Mouse (Mus musculus): Measurements from ENCODE around the gene Cyp21a1. TPM values are rescaled to one million over a fixed set of nuclear protein-coding genes. Genes with fewer than 3 reads are reported as not detected.
A peak's percentile ranks its signal among the peaks of the same experiment; 100 is the strongest.
"Not testable (repeated sequence)": the region's sequence is repeated elsewhere in the genome, so short reads cannot be mapped to it uniquely, and the experiment has no call there.

Gene Cyp21a1
- polyA plus RNA-seq, 1 experiment from 2014 or later = not detected

GRCm38 (mm10) chr17:34836155-34836855 lies 31.9 kb upstream of the Cyp21a1 start:
- peaks cover 48% of the 10 kb centered on the region for H3K36me3 ChIP-seq
- H3K27ac ChIP-seq = peak overlapping the region; percentile 67
- no peaks in the 10 kb centered on the region for H3K9me3 ChIP-seq
- peak overlapping the region; percentile 77 for H3K9ac ChIP-seq
- peak overlapping the region; percentile 85 for H3K4me3 ChIP-seq
- H3K4me1 ChIP-seq = peaks cover 20% of the 10 kb centered on the region
- no peaks in the 10 kb centered on the region for H3K27me3 ChIP-seq
- ATAC-seq (ENCODE audit: insufficient number of reproducible peaks, insufficient read depth, low FRiP score, low TSS enrichment) = peak; percentile 60
- 4% methylated on average over 48 of the region's 48 CpGs for WGBS
- H3K4me2 ChIP-seq (replicated peaks) = peak overlapping the region; percentile 99

GRCm38 (mm10) chr17:34830776-34831175 lies 26.4 kb upstream of the Cyp21a1 start:
- H3K9ac ChIP-seq; H3K27me3 ChIP-seq; H3K27ac ChIP-seq; H3K4me1 ChIP-seq; H3K4me2 ChIP-seq (replicated peaks); H3K4me3 ChIP-seq; ATAC-seq (ENCODE audit: insufficient number of reproducible peaks, insufficient read depth, low FRiP score, low TSS enrichment); H3K9me3 ChIP-seq: not testable (repeated sequence)
- WGBS = 74% methylated on average over 1 of the region's 1 CpGs
- peaks cover 51% of the 10 kb centered on the region for H3K36me3 ChIP-seq

DNA sequence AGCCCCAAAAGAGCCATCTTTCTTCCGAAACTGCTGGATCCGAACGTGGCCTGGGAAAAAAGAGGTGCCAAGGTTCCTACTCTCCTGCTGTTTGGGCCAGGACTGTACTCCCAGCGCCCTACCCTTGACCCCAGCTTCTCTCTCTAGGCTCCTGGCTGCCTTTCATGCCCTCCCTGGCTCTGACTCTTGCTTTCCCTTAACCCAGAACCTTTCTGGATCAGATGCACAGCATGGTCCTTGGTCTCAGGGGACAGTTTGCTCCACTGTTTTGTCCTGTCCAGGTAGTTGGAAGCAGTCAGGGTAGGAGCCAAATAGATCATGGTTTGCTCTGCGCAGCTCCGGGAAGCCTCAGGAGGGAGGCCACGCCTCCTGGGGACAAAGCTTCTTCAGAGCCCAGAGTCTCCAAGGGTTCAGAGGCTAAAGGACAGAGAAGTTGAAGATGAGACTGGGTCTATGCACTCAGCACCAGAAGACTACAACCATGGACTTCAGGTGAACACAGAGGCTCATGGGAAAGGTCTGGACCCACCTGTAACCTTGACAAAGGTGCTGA lies 10.5 kb upstream of the Cyp21a1 start:
- Histone ChIP-seq H3K4me1 (no peaks in the 10 kb centered on the region), H3K36me3 (no peaks in the 10 kb centered on the region), H3K27me3 (no peaks in the 10 kb centered on the region), H3K9ac (no peak overlapping the region), H3K4me3 (no peak overlapping the region), H3K27ac (no peak overlapping the region), H3K9me3 (no peaks in the 10 kb centered on the region), H3K4me2 (replicated peaks) (no peak overlapping the region)
- ATAC-seq (ENCODE audit: insufficient number of reproducible peaks, insufficient read depth, low FRiP score, low TSS enrichment) = no peak
- WGBS = 76% methylated on average over 7 of the region's 7 CpGs

DNA sequence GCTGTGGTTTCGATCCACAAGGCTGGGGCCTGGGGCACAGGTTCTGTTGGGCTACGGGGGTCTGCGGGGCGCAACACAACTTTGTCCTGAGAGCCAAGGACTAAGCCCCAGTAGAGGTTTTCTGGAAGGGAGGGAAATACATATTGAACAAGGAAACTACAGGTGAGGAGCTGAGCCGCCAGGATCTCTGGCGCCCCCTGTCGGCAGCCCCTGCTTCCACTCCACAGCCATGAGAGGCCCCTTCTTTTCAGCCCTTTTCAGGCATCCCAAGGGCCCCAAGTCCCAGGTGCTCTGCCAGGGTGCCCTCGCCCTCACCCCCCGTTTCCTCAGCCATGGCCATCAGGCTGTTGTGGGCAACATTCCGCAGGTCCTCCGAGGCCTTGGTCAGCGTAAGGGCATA lies 9.4 kb upstream of the Cyp21a1 start:
- not testable (repeated sequence) for H3K9ac ChIP-seq; H3K4me3 ChIP-seq; H3K4me1 ChIP-seq; H3K27me3 ChIP-seq; H3K4me2 ChIP-seq (replicated peaks); H3K9me3 ChIP-seq; H3K27ac ChIP-seq; ATAC-seq (ENCODE audit: insufficient number of reproducible peaks, insufficient read depth, low FRiP score, low TSS enrichment); H3K36me3 ChIP-seq
- 63% methylated on average over 12 of the region's 12 CpGs for WGBS

GRCm38 (mm10) chr17:34811275-34811674 lies 6.9 kb upstream of the Cyp21a1 start:
- 67% methylated on average over 15 of the region's 15 CpGs for WGBS
- H3K9ac ChIP-seq = no peak overlapping the region
- no peaks in the 10 kb centered on the region for H3K4me1 ChIP-seq
- no peaks in the 10 kb centered on the region for H3K27me3 ChIP-seq
- no peak overlapping the region for H3K4me3 ChIP-seq
- H3K4me2 ChIP-seq (replicated peaks) = no peak overlapping the region
- ATAC-seq (ENCODE audit: insufficient number of reproducible peaks, insufficient read depth, low FRiP score, low TSS enrichment) = no peak
- H3K36me3 ChIP-seq = no peaks in the 10 kb centered on the region
- H3K9me3 ChIP-seq = no peaks in the 10 kb centered on the region
- no peak overlapping the region for H3K27ac ChIP-seq

DNA sequence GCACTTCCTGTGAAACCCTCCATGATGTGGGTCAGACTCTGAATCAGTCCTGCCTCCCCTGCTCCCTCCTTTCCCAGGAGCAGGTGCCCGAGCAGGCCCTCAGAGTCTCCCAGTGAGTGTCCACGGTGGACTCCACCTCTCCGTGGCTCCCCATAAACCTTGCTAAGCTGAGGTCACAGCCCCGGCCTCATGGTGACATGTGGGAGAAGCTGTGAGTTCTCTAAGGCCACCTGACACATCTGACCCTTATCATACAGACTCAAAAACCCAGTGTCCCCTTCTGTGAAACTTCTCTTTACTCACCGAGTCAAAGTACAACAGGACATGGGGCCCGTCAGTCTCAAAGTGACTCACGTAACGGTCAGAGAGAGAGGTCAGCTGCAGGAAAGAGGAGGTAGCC lies 6.5 kb upstream of the Cyp21a1 start:
- not testable (repeated sequence) for ATAC-seq (ENCODE audit: insufficient number of reproducible peaks, insufficient read depth, low FRiP score, low TSS enrichment); H3K9ac ChIP-seq; H3K9me3 ChIP-seq; H3K4me3 ChIP-seq; H3K4me2 ChIP-seq (replicated peaks); H3K36me3 ChIP-seq; H3K27ac ChIP-seq; H3K27me3 ChIP-seq; H3K4me1 ChIP-seq
- 86% methylated on average over 8 of the region's 8 CpGs for WGBS

DNA sequence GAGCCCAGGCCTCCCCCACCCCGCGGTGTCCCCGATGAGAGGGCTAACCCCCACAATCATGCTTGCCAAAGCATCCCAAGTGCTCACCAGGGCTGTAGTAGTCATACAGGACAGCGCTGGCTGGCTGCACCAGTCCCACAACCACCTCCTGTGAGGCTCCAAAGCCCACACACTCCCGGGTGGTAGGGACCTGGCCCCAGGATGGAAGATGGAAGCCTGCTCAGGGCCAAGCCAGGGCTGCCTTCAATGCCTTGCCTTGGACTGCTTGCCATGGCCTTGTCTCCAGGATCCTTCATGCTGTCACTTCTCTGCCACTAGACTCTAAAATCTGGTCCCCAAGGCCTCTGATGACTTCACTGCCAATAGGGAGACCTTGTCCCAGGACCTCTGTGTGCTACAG lies 6.0 kb upstream of the Cyp21a1 start:
- H3K9me3 ChIP-seq; ATAC-seq (ENCODE audit: insufficient number of reproducible peaks, insufficient read depth, low FRiP score, low TSS enrichment); H3K27me3 ChIP-seq; H3K9ac ChIP-seq; H3K4me2 ChIP-seq (replicated peaks); H3K36me3 ChIP-seq; H3K4me1 ChIP-seq; H3K4me3 ChIP-seq; H3K27ac ChIP-seq: not testable (repeated sequence)
- 89% methylated on average over 5 of the region's 5 CpGs for WGBS

DNA sequence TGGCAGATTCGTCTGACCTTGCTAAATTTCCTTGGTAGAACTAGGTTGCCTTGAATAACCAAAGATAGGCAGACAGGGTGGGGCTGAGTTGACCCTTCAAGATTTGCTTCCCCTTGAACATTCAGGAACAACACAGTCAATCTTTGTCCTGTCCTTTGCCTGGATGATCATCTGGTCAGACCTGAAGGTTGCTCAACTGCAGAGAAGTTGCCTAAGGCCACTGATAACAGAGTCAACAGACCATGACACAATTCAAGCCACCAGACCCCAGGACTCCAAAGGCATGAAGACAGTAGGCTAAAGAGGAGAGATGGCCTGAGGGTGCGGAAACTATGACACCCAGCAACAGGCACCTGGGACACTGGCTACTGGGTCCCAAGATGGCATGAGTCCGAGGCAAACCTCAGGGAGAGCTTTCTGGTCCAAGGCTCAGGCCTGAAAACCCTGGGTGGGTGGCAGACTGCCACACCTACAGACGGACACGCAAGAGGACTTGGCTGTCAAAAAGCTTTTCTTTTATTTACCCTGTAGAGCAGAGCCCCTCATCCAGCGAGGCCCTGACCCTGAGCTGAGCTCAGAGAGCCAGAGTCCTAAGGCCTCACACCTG lies 4.3 kb upstream of the Cyp21a1 start:
- 80% methylated on average over 6 of the region's 6 CpGs for WGBS
- Histone ChIP-seq H3K9me3 (peaks cover 5% of the 10 kb centered on the region), H3K4me2 (replicated peaks) (no peak overlapping the region), H3K4me3 (no peak overlapping the region), H3K27ac (no peak overlapping the region), H3K9ac (no peak overlapping the region), H3K36me3 (no peaks in the 10 kb centered on the region), H3K27me3 (no peaks in the 10 kb centered on the region), H3K4me1 (no peaks in the 10 kb centered on the region)
- ATAC-seq (ENCODE audit: insufficient number of reproducible peaks, insufficient read depth, low FRiP score, low TSS enrichment) = no peak

DNA sequence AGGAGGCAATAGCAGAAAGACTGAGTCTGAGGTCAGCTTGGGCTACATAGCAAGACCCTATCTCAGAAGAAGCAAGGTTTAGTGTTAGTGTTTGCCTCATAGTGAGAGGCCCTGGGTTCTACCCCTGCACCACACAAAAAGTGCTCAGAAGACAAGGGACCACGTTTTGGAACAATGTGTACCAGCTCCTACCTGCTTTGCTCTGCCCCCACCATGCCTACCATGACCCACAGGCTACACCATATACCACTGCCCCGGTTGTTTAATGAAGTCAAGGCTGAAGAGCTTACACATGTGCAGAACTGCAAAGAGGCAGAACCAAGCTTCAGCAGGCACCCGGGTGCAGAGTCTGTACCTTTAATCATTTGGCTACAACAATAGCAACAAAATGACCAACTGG lies 2.8 kb upstream of the Cyp21a1 start:
- 68% methylated on average over 3 of the region's 3 CpGs for WGBS
- Histone ChIP-seq H3K36me3 (no peaks in the 10 kb centered on the region), H3K9me3 (peaks cover 5% of the 10 kb centered on the region), H3K4me1 (no peaks in the 10 kb centered on the region), H3K4me2 (replicated peaks) (no peak overlapping the region), H3K9ac (no peak overlapping the region), H3K27me3 (no peaks in the 10 kb centered on the region), H3K27ac (no peak overlapping the region), H3K4me3 (no peak overlapping the region)
- ATAC-seq (ENCODE audit: insufficient number of reproducible peaks, insufficient read depth, low FRiP score, low TSS enrichment) = no peak

- no peak overlapping the region for H3K4me2 ChIP-seq (replicated peaks)
- H3K4me1 ChIP-seq = no peaks in the 10 kb centered on the region
- H3K9ac ChIP-seq = no peak overlapping the region
- no peak for ATAC-seq (ENCODE audit: insufficient number of reproducible peaks, insufficient read depth, low FRiP score, low TSS enrichment)
- H3K4me3 ChIP-seq = no peak overlapping the region
- peaks cover 5% of the 10 kb centered on the region for H3K9me3 ChIP-seq
- WGBS = 77% methylated on average over 6 of the region's 6 CpGs
- no peak overlapping the region for H3K27ac ChIP-seq
- H3K27me3 ChIP-seq = no peaks in the 10 kb centered on the region
- H3K36me3 ChIP-seq = no peaks in the 10 kb centered on the region
Measured at GRCm38 (mm10) chr17:34804871-34805562, 656 bp upstream of the Cyp21a1 start.

GRCm38 (mm10) chr17:34803367-34803766 lies 994 bp downstream of the Cyp21a1 start:
- H3K4me2 ChIP-seq (replicated peaks); H3K9me3 ChIP-seq; H3K27ac ChIP-seq; H3K4me1 ChIP-seq; H3K36me3 ChIP-seq; H3K27me3 ChIP-seq; H3K9ac ChIP-seq; H3K4me3 ChIP-seq; ATAC-seq (ENCODE audit: insufficient number of reproducible peaks, insufficient read depth, low FRiP score, low TSS enrichment): not testable (repeated sequence)
- WGBS = 90% methylated on average over 6 of the region's 6 CpGs

DNA sequence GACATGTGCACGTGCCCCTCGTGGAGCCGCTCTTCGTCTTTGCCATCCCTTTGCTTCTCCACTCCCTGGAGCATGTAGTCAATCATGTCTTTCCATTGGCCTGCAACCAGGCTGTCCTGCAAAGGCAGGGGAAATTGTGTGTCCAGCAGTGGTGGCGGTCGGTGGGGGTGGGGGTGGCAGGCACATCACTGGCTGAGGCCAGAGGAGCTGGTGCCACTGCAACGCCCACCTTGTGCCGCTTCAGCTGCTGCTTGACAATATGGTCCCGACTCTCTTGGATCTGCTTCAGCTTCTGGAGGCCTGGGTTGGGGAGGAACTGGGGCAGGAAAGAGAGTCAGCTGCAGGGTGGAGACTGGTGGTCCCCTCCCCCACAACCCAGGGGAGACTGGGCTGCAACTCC lies 1.6 kb downstream of the Cyp21a1 start:
- WGBS = 95% methylated on average over 9 of the region's 9 CpGs
- H3K4me3 ChIP-seq; H3K9ac ChIP-seq; H3K27me3 ChIP-seq; H3K9me3 ChIP-seq; H3K4me1 ChIP-seq; ATAC-seq (ENCODE audit: insufficient number of reproducible peaks, insufficient read depth, low FRiP score, low TSS enrichment); H3K27ac ChIP-seq; H3K36me3 ChIP-seq; H3K4me2 ChIP-seq (replicated peaks): not testable (repeated sequence)

Data from embryonic facial prominence, embryonic 12.5 days (tissue).